Mouse (Mus musculus) gastrocnemius, postnatal 36 days (tissue): Measurements from ENCODE around the gene Cdh13. TPM values are rescaled to one million over a fixed set of nuclear protein-coding genes. Genes with fewer than 3 reads are reported as not detected.
A peak's percentile ranks its signal among the peaks of the same experiment; 100 is the strongest.

Experiments
- DNase-seq, 2 experiments: peaks; one replicate each; pipeline ENCODE4 v3.0.0; 2022
- intact Hi-C: fragments of 180-260 bp; cut with DNase I; formaldehyde crosslinking; loops from one replicate; pipeline ENCODE4 v1.15.1; 2025
- total RNA-seq, 2 experiments: library from RNA; stranded (reverse); gene quantifications; 2 replicates each; pipeline ENCODE4 v1.2.3; 2021

Gene Cdh13
- total RNA-seq, 2 experiments from 2014 or later: 110 to 120 TPM

- intact Hi-C loops: no loop called here
- no peak for DNase-seq
These were observed 153.2 kb downstream of the Cdh13 start for GRCm38 (mm10) chr8:118436751-118437150.

GRCm38 (mm10) chr8:118437152-118437551 is 153.6 kb downstream of the Cdh13 start:
- intact Hi-C loops: no loop called here
- no peak for DNase-seq

GRCm38 (mm10) chr8:118437874-118438273 is 154.3 kb downstream of the Cdh13 start:
- DNase-seq: no peak
- intact Hi-C loops: no loop called here

GRCm38 (mm10) chr8:118439857-118440256 is 156.3 kb downstream of the Cdh13 start:
- DNase-seq: no peak
- intact Hi-C loops: loop anchor here (5.0 to 10.0 kb wide), 2 partner anchors 255 to 508 kb away; no protein-coding TSS in a partner anchor

- DNase-seq: peak in 1 of 2 experiments; percentile 21
- intact Hi-C loops: loop anchor here (2.0 to 10.0 kb wide), 3 partner anchors 157 to 511 kb away; no protein-coding TSS in a partner anchor
These were observed 159.8 kb downstream of the Cdh13 start for GRCm38 (mm10) chr8:118443361-118443760.

- no peak for DNase-seq
- intact Hi-C loops: loop anchor here (5.0 to 10.0 kb wide), 2 partner anchors 260 to 512 kb away; no protein-coding TSS in a partner anchor
These were observed 161.2 kb downstream of the Cdh13 start for GRCm38 (mm10) chr8:118444651-118445207.

- no peak for DNase-seq
- intact Hi-C loops: loop anchor here (10.0 kb wide), 1 partner anchor 262 kb away; no protein-coding TSS in a partner anchor
These were observed 163.0 kb downstream of the Cdh13 start for GRCm38 (mm10) chr8:118446516-118446915.

GRCm38 (mm10) chr8:118448011-118448410 is 164.5 kb downstream of the Cdh13 start:
- DNase-seq: no peak
- intact Hi-C loops: loop anchor here (10.0 kb wide), 1 partner anchor 263 kb away; no protein-coding TSS in a partner anchor

GRCm38 (mm10) chr8:118452445-118453103 is 169.0 kb downstream of the Cdh13 start:
- DNase-seq: no peak
- intact Hi-C loops: no loop called here

GRCm38 (mm10) chr8:118455245-118455644 is 171.7 kb downstream of the Cdh13 start:
- intact Hi-C loops: no loop called here
- no peak for DNase-seq

- intact Hi-C loops: no loop called here
- no peak for DNase-seq
These were observed 181.9 kb downstream of the Cdh13 start for GRCm38 (mm10) chr8:118465330-118465948.

GRCm38 (mm10) chr8:118477587-118477986 is 194.1 kb downstream of the Cdh13 start:
- no peak for DNase-seq
- intact Hi-C loops: no loop called here

- no peak for DNase-seq
- intact Hi-C loops: no loop called here
These were observed 205.2 kb downstream of the Cdh13 start for GRCm38 (mm10) chr8:118488735-118489134.

- intact Hi-C loops: no loop called here
- DNase-seq: no peak
These were observed 219.0 kb downstream of the Cdh13 start for GRCm38 (mm10) chr8:118502509-118502908.

GRCm38 (mm10) chr8:118509426-118509825 is 225.9 kb downstream of the Cdh13 start:
- no peak for DNase-seq
- intact Hi-C loops: no loop called here

- intact Hi-C loops: no loop called here
- no peak for DNase-seq
These were observed 229.7 kb downstream of the Cdh13 start for GRCm38 (mm10) chr8:118513259-118513658.

GRCm38 (mm10) chr8:118515616-118516015 is 232.1 kb downstream of the Cdh13 start:
- DNase-seq: no peak
- intact Hi-C loops: loop anchor here (5.0 kb wide), 1 partner anchor 233 kb away; the partner anchor contains the start of gene Cdh13

- intact Hi-C loops: loop anchor here (5.0 kb wide), 1 partner anchor 235 kb away; the partner anchor contains the start of gene Cdh13
- DNase-seq: no peak
These were observed 233.5 kb downstream of the Cdh13 start for GRCm38 (mm10) chr8:118517071-118517470.

GRCm38 (mm10) chr8:118518030-118518741 is 234.7 kb downstream of the Cdh13 start:
- intact Hi-C loops: loop anchor here (5.0 kb wide), 1 partner anchor 236 kb away; the partner anchor contains the start of gene Cdh13
- DNase-seq: peak; percentile 25 to 54

- intact Hi-C loops: loop anchor here (5.0 kb wide), 1 partner anchor 236 kb away; the partner anchor contains the start of gene Cdh13
- no peak for DNase-seq
These were observed 235.2 kb downstream of the Cdh13 start for GRCm38 (mm10) chr8:118518742-118519102.

GRCm38 (mm10) chr8:118523922-118524321 is 240.4 kb downstream of the Cdh13 start:
- intact Hi-C loops: no loop called here

More at GRCm38 (mm10) chr8:118523922-118524321, 240.4 kb downstream of the Cdh13 start:
- no peak for DNase-seq
